Mouse (Mus musculus) MEL (cell line): Measurements from ENCODE around the gene Pde10a. TPM values are rescaled to one million over a fixed set of nuclear protein-coding genes. Genes with fewer than 3 reads are reported as not detected.

Experiments
- DNase-seq: peaks from one replicate; pipeline ENCODE4 v3.0.0; 2011; ENCODE audit warnings: low read depth, low spot score
- H3K27ac ChIP-seq: 2 replicates; pipeline ENCODE4 v1.5.1; 2012; ENCODE audit warnings: low read depth, mild to moderate bottlenecking, control low read depth, low read length, moderate library complexity; ENCODE audit not compliant: control insufficient read depth
- H3K27me3 ChIP-seq, 2 experiments: fragments of 150-350 bp in 1 of 2; sonication (generic) in 1 of 2; 2 replicates each; pipeline ENCODE4 v1.6.1; 2012; ENCODE audit warnings: low read length in 2 of 2, mild to moderate bottlenecking in 2 of 2, improper control_type of control experiment in 1 of 2, moderate library complexity in 1 of 2; ENCODE audit not compliant: insufficient read depth in 2 of 2, control insufficient read depth in 1 of 2
- H3K36me3 ChIP-seq, 2 experiments: 2 replicates each; pipeline ENCODE4 v1.6.1; 2012 to 2014; ENCODE audit warnings: low read length in 2 of 2, improper control_type of control experiment in 1 of 2, inconsistent platforms in 1 of 2, mild to moderate bottlenecking in 1 of 2; ENCODE audit not compliant: insufficient read depth in 2 of 2, control insufficient read depth in 1 of 2
- H3K4me1 ChIP-seq, 2 experiments: fragments of 150-350 bp in 1 of 2; sonication (generic) in 1 of 2; 2 replicates each; pipeline ENCODE4 v1.6.1; 2012; ENCODE audit warnings: low read length in 2 of 2, improper control_type of control experiment in 1 of 2, mild to moderate bottlenecking in 1 of 2; ENCODE audit not compliant: insufficient read depth in 2 of 2, control insufficient read depth in 1 of 2
- H3K4me3 ChIP-seq, 2 experiments: fragments of 150-350 bp in 1 of 2; sonication (generic) in 1 of 2; 2 replicates each; pipeline ENCODE4 v1.5.1; 2012; ENCODE audit warnings: low read depth in 2 of 2, low read length in 2 of 2, mild to moderate bottlenecking in 2 of 2, moderate library complexity in 2 of 2, control low read depth in 1 of 2, improper control_type of control experiment in 1 of 2; ENCODE audit not compliant: control insufficient read depth in 1 of 2, insufficient read depth in 1 of 2
- H3K79me2 ChIP-seq: 2 replicates; pipeline ENCODE4 v1.6.1; 2012; ENCODE audit warnings: mild to moderate bottlenecking, low read length, moderate library complexity; ENCODE audit not compliant: control insufficient read depth, poor library complexity, insufficient read depth
- H3K9ac ChIP-seq: 2 replicates; pipeline ENCODE4 v1.6.1; 2012; ENCODE audit warnings: low read depth, mild to moderate bottlenecking, control low read depth, low read length, moderate library complexity; ENCODE audit not compliant: control insufficient read depth, poor library complexity, severe bottlenecking
- H3K9me3 ChIP-seq: fragments of 150-350 bp; sonication (generic); replicated peaks from 2 replicates; pipeline ENCODE4 v1.6.1; 2012; ENCODE audit warnings: mild to moderate bottlenecking, low read length, improper control_type of control experiment, moderate library complexity; ENCODE audit not compliant: insufficient read depth
- BHLHE40 ChIP-seq: IDR thresholded peaks from 2 replicates; pipeline ENCODE4 v1.6.1; 2012; ENCODE audit warnings: low read depth, mild to moderate bottlenecking, inconsistent platforms, low read length, improper control_type of control experiment, borderline replicate concordance
- CHD2 ChIP-seq: IDR thresholded peaks from 2 replicates; pipeline ENCODE4 v1.6.1; 2011; ENCODE audit warnings: low read length, improper control_type of control experiment
- CTCF ChIP-seq, 3 experiments: IDR thresholded peaks in 2 of 3; conservative IDR thresholded peaks in 1 of 3; 2 replicates each; pipeline ENCODE4 v1.5.1; 2011 to 2012; ENCODE audit warnings: low read length in 3 of 3, low read depth in 2 of 3, mild to moderate bottlenecking in 2 of 3, improper control_type of control experiment in 1 of 3, inconsistent platforms in 1 of 3, mixed read lengths in 1 of 3, moderate library complexity in 1 of 3; ENCODE audit not compliant: control insufficient read depth in 1 of 3, insufficient read depth in 1 of 3, poor library complexity in 1 of 3, severe bottlenecking in 1 of 3
- ETS1 ChIP-seq: IDR thresholded peaks from 2 replicates; pipeline ENCODE4 v1.6.1; 2012; ENCODE audit warnings: low read depth, mild to moderate bottlenecking, inconsistent platforms, low read length, improper control_type of control experiment, moderate library complexity
- GATA1 ChIP-seq: IDR thresholded peaks from 2 replicates; pipeline ENCODE4 v1.6.1; 2011; ENCODE audit warnings: low read depth, low read length, improper control_type of control experiment
- JUND ChIP-seq: IDR thresholded peaks from 2 replicates; pipeline ENCODE4 v1.6.1; 2011; ENCODE audit warnings: low read depth, mild to moderate bottlenecking, improper control_type of control experiment, low read length
- KAT2A ChIP-seq: conservative IDR thresholded peaks from 2 replicates; pipeline ENCODE4 v1.6.1; 2012; ENCODE audit warnings: low read depth, low read length, improper control_type of control experiment, inconsistent platforms
- MAFK ChIP-seq: IDR thresholded peaks from 2 replicates; pipeline ENCODE4 v1.6.1; 2011; ENCODE audit warnings: low read depth, mild to moderate bottlenecking, low read length, improper control_type of control experiment, borderline replicate concordance
- MEF2A ChIP-seq: IDR thresholded peaks from 2 replicates; pipeline ENCODE4 v1.6.1; 2014; ENCODE audit warnings: low read depth, mild to moderate bottlenecking, inconsistent platforms, low read length, improper control_type of control experiment; ENCODE audit not compliant: poor library complexity, insufficient replicate concordance, severe bottlenecking; ENCODE audit errors: extremely low read depth
- MYC ChIP-seq: IDR thresholded peaks from 2 replicates; pipeline ENCODE4 v1.6.1; 2011; ENCODE audit warnings: low read depth, mild to moderate bottlenecking, low read length, improper control_type of control experiment, moderate library complexity
- NELFE ChIP-seq: IDR thresholded peaks from 2 replicates; pipeline ENCODE4 v1.6.1; 2011; ENCODE audit warnings: low read depth, low read length, improper control_type of control experiment
- NRF1 ChIP-seq: IDR thresholded peaks from 2 replicates; pipeline ENCODE4 v1.6.1; 2014; ENCODE audit warnings: low read depth, mild to moderate bottlenecking, inconsistent platforms, low read length, improper control_type of control experiment, moderate library complexity; ENCODE audit not compliant: poor library complexity, insufficient read depth, severe bottlenecking
- POLR2A ChIP-seq, 2 experiments: IDR thresholded peaks; 2 replicates each; pipeline ENCODE4 v1.6.1; 2011 to 2012; ENCODE audit warnings: low read length in 2 of 2, mild to moderate bottlenecking in 2 of 2, control low read depth in 1 of 2, improper control_type of control experiment in 1 of 2, low read depth in 1 of 2, moderate library complexity in 1 of 2; ENCODE audit not compliant: control insufficient read depth in 1 of 2, insufficient read depth in 1 of 2, poor library complexity in 1 of 2
- POLR2AphosphoS2 ChIP-seq: IDR thresholded peaks from 2 replicates; pipeline ENCODE4 v1.6.1; 2011; ENCODE audit warnings: low read length, improper control_type of control experiment
- POLR2AphosphoS5 ChIP-seq: IDR thresholded peaks from 2 replicates; pipeline ENCODE4 v1.6.1; 2012; ENCODE audit warnings: low read depth, borderline replicate concordance, mild to moderate bottlenecking, inconsistent platforms, low read length, moderate library complexity, mixed read lengths
- RAD21 ChIP-seq: IDR thresholded peaks from 2 replicates; pipeline ENCODE4 v1.6.1; 2011; ENCODE audit warnings: mild to moderate bottlenecking, low read depth, low read length, improper control_type of control experiment
- RCOR1 ChIP-seq: IDR thresholded peaks from 2 replicates; pipeline ENCODE4 v1.6.1; 2012; ENCODE audit warnings: low read depth, mild to moderate bottlenecking, inconsistent platforms, low read length, improper control_type of control experiment
- SIN3A ChIP-seq: IDR thresholded peaks from 2 replicates; pipeline ENCODE4 v1.6.1; 2012; ENCODE audit warnings: low read length, improper control_type of control experiment, inconsistent platforms
- SMC3 ChIP-seq: IDR thresholded peaks from 2 replicates; pipeline ENCODE4 v1.6.1; 2011; ENCODE audit warnings: low read depth, low read length, improper control_type of control experiment
- TBP ChIP-seq: IDR thresholded peaks from 2 replicates; pipeline ENCODE4 v1.8.0; 2011; ENCODE audit warnings: low read depth, low read length, improper control_type of control experiment
- USF2 ChIP-seq, 2 experiments: IDR thresholded peaks; 2 replicates each; pipeline ENCODE4 v1.6.1; 2011 to 2012; ENCODE audit warnings: improper control_type of control experiment in 2 of 2, low read length in 2 of 2, borderline replicate concordance in 1 of 2, inconsistent platforms in 1 of 2, low read depth in 1 of 2, mild to moderate bottlenecking in 1 of 2; ENCODE audit not compliant: insufficient read depth in 1 of 2
- polyA plus RNA-seq, 2 experiments: library from polyadenylated mRNA; stranded (reverse) in 1 of 2; unstranded in 1 of 2; fragments of >175 nt in 1 of 2; fragments of >200 nt in 1 of 2; gene quantifications; 2 replicates each; pipeline versions ENCODE4 v1.2.1 to v1.2.4; 2012; ENCODE audit warnings: low replicate concordance in 2 of 2, low read depth in 1 of 2; ENCODE audit not compliant: insufficient read length in 2 of 2, insufficient read depth in 1 of 2, missing spikeins in 1 of 2
- total RNA-seq: library from RNA; depleted of rRNA; stranded (reverse); fragments of 300-350 nt; gene quantifications from 2 replicates; pipeline ENCODE4 v1.2.3, GENCODE M21; 2012

Gene Pde10a
- total and polyA plus RNA-seq, 3 experiments: 3.1 to 6.9 TPM; not detected in 1

DNA sequence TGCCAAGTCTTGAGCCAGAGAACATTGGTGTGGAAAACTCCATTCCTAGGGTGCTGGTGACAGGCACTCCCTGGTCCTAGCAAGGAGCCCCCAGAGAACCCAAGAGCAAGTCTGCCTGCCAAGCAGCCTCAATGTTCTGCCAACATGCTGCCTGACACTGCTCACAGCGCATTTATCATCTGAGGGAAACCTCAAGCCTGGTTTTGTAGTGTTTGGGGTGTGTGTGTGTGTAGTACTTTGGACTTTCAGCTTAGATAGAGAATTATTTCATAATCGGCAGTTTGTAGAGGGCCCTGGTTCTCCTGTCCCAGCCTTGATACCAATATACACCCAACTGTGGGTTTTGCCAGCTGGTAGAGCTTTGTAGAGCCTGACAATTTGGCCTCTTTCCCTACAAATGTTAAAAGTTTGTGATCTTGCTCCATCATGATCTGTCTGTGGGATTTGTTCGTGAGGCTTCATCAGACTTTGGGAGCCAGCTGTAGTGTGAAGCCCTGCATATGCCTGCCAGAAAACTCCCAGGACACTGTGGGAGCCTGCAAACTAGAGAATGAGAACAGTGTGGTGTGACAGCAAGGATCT, 127.6 kb downstream of the Pde10a start:
- Histone ChIP-seq H3K9ac (no peak overlapping the region), H3K27me3 (0 out of 4 replicates have a peak, but pooled peaks cover 0 to 1% of the 10 kb centered on the region in 2 experiments), H3K36me3 (no peaks in the 10 kb centered on the region), H3K79me2 (no peaks in the 10 kb centered on the region), H3K4me1 (no peaks in the 10 kb centered on the region), H3K9me3 (no peaks in the 10 kb centered on the region), H3K27ac (no peak overlapping the region), H3K4me3 (no peak overlapping the region)
- TF ChIP-seq MYC (no peak), RAD21 (no peak), SMC3 (no peak), SIN3A (no peak), KAT2A (no peak), POLR2AphosphoS5 (no peak), POLR2AphosphoS2 (no peak), NELFE (no peak), MAFK (no peak)
- DNase-seq: no peak

DNA sequence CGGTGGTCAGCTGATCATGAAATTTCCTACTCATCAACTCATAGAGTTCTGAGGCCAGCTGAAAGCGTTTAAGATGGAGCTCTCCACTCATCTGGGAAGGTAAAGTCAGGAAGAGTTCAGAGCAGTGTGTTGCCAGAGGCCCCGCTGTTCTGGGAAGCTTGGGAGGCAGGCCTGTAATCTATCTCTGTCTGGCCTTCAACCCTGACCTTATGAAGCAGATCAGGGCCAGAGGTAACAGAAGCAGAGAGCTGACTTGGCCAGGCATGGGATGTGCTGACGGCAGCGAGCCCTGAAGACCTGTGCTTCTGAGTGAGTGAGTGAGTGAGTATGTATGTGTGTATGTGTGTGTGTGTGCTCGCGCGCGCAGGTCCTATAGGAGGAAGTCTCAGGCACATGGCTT, 132.5 kb downstream of the Pde10a start:
- Histone ChIP-seq H3K9ac (no peak overlapping the region), H3K4me1 (no peaks in the 10 kb centered on the region), H3K9me3 (no peaks in the 10 kb centered on the region), H3K27me3 (0 out of 4 replicates have a peak, but pooled peaks cover 0 to 1% of the 10 kb centered on the region in 2 experiments), H3K27ac (no peak overlapping the region), H3K4me3 (no peak overlapping the region), H3K36me3 (no peaks in the 10 kb centered on the region), H3K79me2 (no peaks in the 10 kb centered on the region)
- DNase-seq: no peak
- no peak for TF ChIP-seq SMC3
- no peak for TF ChIP-seq NRF1
- TF ChIP-seq ETS1: no peak
- no peak for TF ChIP-seq GATA1
- TF ChIP-seq MEF2A: no peak
- no peak for TF ChIP-seq RCOR1
- TF ChIP-seq TBP: no peak
- TF ChIP-seq MAFK: no peak
- TF ChIP-seq CTCF (IDR thresholded peaks at IDR 0.05 in 2 of 3, conservative IDR thresholded peaks at IDR 0.05 in 1 of 3; ENCODE audit: control insufficient read depth in 1 of 3, insufficient read depth in 1 of 3, low read depth in 2 of 3, low read length in 3 of 3, poor library complexity in 1 of 3, severe bottlenecking in 1 of 3): no peak
- TF ChIP-seq JUND: no peak
- TF ChIP-seq POLR2A (IDR thresholded peaks at IDR 0.05; ENCODE audit: control insufficient read depth in 1 of 2, insufficient read depth in 1 of 2, low read depth in 1 of 2, low read length in 2 of 2, poor library complexity in 1 of 2): no peak
- TF ChIP-seq USF2 (IDR thresholded peaks at IDR 0.05; ENCODE audit: borderline replicate concordance in 1 of 2, insufficient read depth in 1 of 2, low read depth in 1 of 2, low read length in 2 of 2): no peak
- TF ChIP-seq BHLHE40: no peak
- TF ChIP-seq CHD2: no peak
